Mouse (Mus musculus) stomach, postnatal 0 days (tissue): ENCODE results near the gene Wwc1.
"Not testable (repeated sequence)": the region's sequence is repeated elsewhere in the genome, so short reads cannot be mapped to it uniquely, and the experiment has no call there.

Experiments used
- CTCF ChIP-seq: IDR thresholded peaks from 2 replicates; pipeline ENCODE4 v1.5.1; 2016; ENCODE audit warnings: antibody characterized with exemption, low read depth, mild to moderate bottlenecking, moderate library complexity
- EP300 ChIP-seq: optimal IDR thresholded peaks from 2 replicates; pipeline ENCODE3; 2016; ENCODE audit warnings: antibody characterized with exemption

DNA sequence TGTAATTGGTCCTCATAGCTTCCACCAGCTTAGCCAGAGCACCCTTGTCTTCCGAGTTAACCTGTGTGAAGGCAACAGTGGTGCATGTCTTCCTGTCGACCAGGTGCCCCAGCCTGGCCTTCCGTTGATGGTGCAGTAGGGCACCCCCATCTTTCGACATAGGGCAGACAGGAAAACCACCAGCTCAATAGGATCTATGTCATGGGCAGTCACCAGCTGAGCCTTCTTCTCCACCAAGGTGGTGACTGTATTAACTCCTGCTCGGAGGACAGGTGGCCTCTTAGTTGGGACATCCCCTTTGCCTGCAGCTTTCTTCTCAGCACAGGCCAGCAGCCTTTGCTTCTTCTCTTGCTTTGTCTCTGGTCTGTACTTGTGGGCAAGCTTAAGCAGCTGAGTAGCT is 187.5 kb downstream of the Wwc1 start:
- not testable (repeated sequence) for TF ChIP-seq CTCF, EP300
